Mouse (Mus musculus) testis, adult 2 months (tissue): ENCODE measurements around the gene Etv1.

Source experiments
- CTCF ChIP-seq: fragments of 200-500 bp; IDR thresholded peaks from 2 replicates; pipeline ENCODE4 v1.5.1; 2012; ENCODE audit warnings: low read depth, mild to moderate bottlenecking, inconsistent platforms, low read length, moderate library complexity; ENCODE audit not compliant: control insufficient read depth, insufficient read depth, insufficient replicate concordance
- POLR2A ChIP-seq: fragments of 200-500 bp; IDR thresholded peaks from 2 replicates; pipeline ENCODE4 v1.6.1; 2012; ENCODE audit warnings: low read depth, mild to moderate bottlenecking, inconsistent platforms, low read length, moderate library complexity; ENCODE audit not compliant: control insufficient read depth

DNA sequence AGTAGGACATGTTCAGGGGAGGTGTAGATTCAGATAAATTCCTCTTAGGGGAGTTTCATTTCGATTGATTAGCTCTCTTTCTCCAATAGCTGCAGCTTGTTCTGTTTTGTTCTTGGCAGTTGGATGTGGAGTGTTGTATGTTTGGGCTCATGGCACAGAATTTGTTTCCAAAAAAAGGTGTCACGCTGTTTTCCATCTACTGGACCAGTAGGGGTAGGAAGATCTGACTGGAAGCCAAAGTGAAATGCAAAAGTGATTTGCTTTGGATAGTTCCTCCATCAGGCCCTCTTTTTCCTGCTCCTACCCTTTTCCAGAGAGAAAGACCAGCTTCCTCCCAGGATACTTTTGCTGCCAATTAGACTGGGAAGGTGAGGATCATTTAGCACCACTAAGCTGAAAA lies 39.1 kb downstream of the Etv1 start:
- TF ChIP-seq CTCF (no peak), POLR2A (no peak)
